Mouse (Mus musculus) intestine, embryonic 16.5 days (tissue): ENCODE results near the gene Lrrc9. TPM values are rescaled to one million over a fixed set of nuclear protein-coding genes. Genes with fewer than 3 reads are reported as not detected.

Experiments
- ATAC-seq: fragments of 200-750 bp; cut with Nextera tagmentation; 2 replicates; pipeline ENCODE4 v1.8.0; 2017; ENCODE audit warnings: moderate TSS enrichment, moderate library complexity
- H3K27ac ChIP-seq: fragments of 300-500 bp; sonication (generic); 2 replicates; pipeline ENCODE4 v1.5.1; 2014; ENCODE audit warnings: mild to moderate bottlenecking, low read length
- H3K27me3 ChIP-seq: fragments of 300-500 bp; sonication (generic); replicated peaks from 2 replicates; pipeline ENCODE4 v1.6.1; 2014; ENCODE audit warnings: low read length, control low read depth, mixed read lengths; ENCODE audit not compliant: control insufficient read depth, insufficient read depth
- H3K36me3 ChIP-seq: fragments of 300-500 bp; sonication (generic); 2 replicates; pipeline ENCODE4 v1.6.1; 2014; ENCODE audit warnings: low read length, control low read depth; ENCODE audit not compliant: control insufficient read depth, insufficient read depth
- H3K4me1 ChIP-seq: fragments of 300-500 bp; sonication (generic); 2 replicates; pipeline ENCODE4 v1.6.1; 2014; ENCODE audit warnings: low read length, control low read depth, mixed read lengths; ENCODE audit not compliant: control insufficient read depth, insufficient read depth
- H3K4me2 ChIP-seq: fragments of 300-500 bp; sonication (generic); 2 replicates; pipeline ENCODE4 v1.6.1; 2014; ENCODE audit warnings: low read depth, low read length, control low read depth
- H3K4me3 ChIP-seq: fragments of 300-500 bp; sonication (generic); 2 replicates; pipeline ENCODE4 v1.5.1; 2014; ENCODE audit warnings: mild to moderate bottlenecking, low read length
- H3K9ac ChIP-seq: fragments of 300-500 bp; sonication (generic); 2 replicates; pipeline ENCODE4 v1.6.1; 2014; ENCODE audit warnings: low read depth, low read length
- H3K9me3 ChIP-seq: fragments of 300-500 bp; sonication (generic); 2 replicates; pipeline ENCODE4 v1.6.1; 2016; ENCODE audit warnings: low read length, control low read depth; ENCODE audit not compliant: control insufficient read depth
- WGBS: fragments of 180-500 bp; shearing (Covaris S2); extraction: QIAGEN DNeasy Blood & Tissue Kit; methylation state at CpG from one replicate; pipeline ENCODE4 v1.1.7; 2014; 5-methylcytosine and 5-hydroxymethylcytosine counted together
- polyA plus RNA-seq: library from polyadenylated mRNA; unstranded; fragments of >200 nt; fragmentation: Nextera tagmentation; extraction: Ambion mirVana; gene quantifications from 2 replicates; pipeline ENCODE4 v1.2.1, GENCODE M21; 2015

Gene Lrrc9
- 0.13 TPM in 2 replicates for polyA plus RNA-seq

- peak; percentile 81 for ATAC-seq
- H3K36me3 ChIP-seq: no peaks in the 10 kb centered on the region
- peak within 1 kb of the TSS; percentile 82 for H3K4me2 ChIP-seq
- no peaks in the 10 kb centered on the region for H3K4me1 ChIP-seq
- no peaks in the 10 kb centered on the region for H3K9me3 ChIP-seq
- peak within 1 kb of the TSS; percentile 64 for H3K9ac ChIP-seq
- H3K27ac ChIP-seq: no peak within 1 kb of the TSS
- no peaks in the 10 kb centered on the region for H3K27me3 ChIP-seq
- WGBS: 1% methylated on average over 31 of the region's 31 CpGs
- peak within 1 kb of the TSS; percentile 46 for H3K4me3 ChIP-seq
Observed at GRCm38 (mm10) chr12:72441839-72442576, at the start of gene Lrrc9. Gene Lrrc9 (plus strand): TSS chr12:72441866.

GRCm38 (mm10) chr12:72393046-72393805 is 48.4 kb upstream of the Lrrc9 start:
- no peak overlapping the region for H3K27ac ChIP-seq
- no peak for ATAC-seq
- no peak overlapping the region for H3K9ac ChIP-seq
- WGBS: 48% methylated on average over 13 of the region's 13 CpGs
- H3K4me1 ChIP-seq: no peaks in the 10 kb centered on the region
- no peak overlapping the region for H3K4me3 ChIP-seq
- H3K27me3 ChIP-seq: no peaks in the 10 kb centered on the region
- H3K36me3 ChIP-seq: no peaks in the 10 kb centered on the region
- no peaks in the 10 kb centered on the region for H3K9me3 ChIP-seq
- H3K4me2 ChIP-seq: no peak overlapping the region

- no peak for ATAC-seq
- Histone ChIP-seq H3K4me3 (no peak overlapping the region), H3K9ac (no peak overlapping the region), H3K4me1 (peaks cover 8% of the 10 kb centered on the region), H3K4me2 (no peak overlapping the region), H3K9me3 (no peaks in the 10 kb centered on the region), H3K27me3 (peaks cover 27% of the 10 kb centered on the region), H3K27ac (no peak overlapping the region), H3K36me3 (no peaks in the 10 kb centered on the region)
- 57% methylated on average over 4 of the region's 5 CpGs for WGBS
Observed at GRCm38 (mm10) chr12:72405031-72405430, 36.6 kb upstream of the Lrrc9 start.

DNA sequence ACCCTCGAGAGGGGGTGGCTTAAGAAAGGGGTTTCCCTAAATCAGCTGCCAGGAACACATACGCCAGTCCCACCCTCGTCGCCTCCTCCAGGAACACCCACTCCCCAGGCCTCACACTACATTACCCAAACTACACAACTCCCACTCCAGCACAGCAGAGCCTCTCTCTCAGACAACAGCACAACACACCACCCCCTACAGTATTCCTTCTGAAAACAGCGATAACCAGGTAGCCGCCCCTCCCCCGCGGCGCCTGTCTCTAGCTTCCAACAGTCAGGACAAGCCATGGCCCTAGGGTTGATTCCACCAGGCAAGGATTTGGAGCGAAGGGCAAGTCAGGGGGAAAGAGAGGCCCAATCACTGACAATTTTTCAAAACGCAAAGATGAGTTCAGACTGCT is 34.5 kb upstream of the Lrrc9 start:
- no peak overlapping the region for H3K27ac ChIP-seq
- ATAC-seq: no peak

GRCm38 (mm10) chr12:72407721-72408110 is 34.0 kb upstream of the Lrrc9 start:
- no peak for ATAC-seq
- peaks cover 27% of the 10 kb centered on the region for H3K27me3 ChIP-seq
- peak overlapping the region; percentile 96 for H3K4me2 ChIP-seq
- H3K9me3 ChIP-seq: no peaks in the 10 kb centered on the region
- no peak overlapping the region for H3K27ac ChIP-seq
- peak overlapping the region; percentile 61 for H3K4me3 ChIP-seq
- H3K9ac ChIP-seq: no peak overlapping the region
- 1% methylated on average over 17 of the region's 17 CpGs for WGBS
- peaks cover 8% of the 10 kb centered on the region for H3K4me1 ChIP-seq
- no peaks in the 10 kb centered on the region for H3K36me3 ChIP-seq

More for the DNA sequence above, 34.5 kb upstream of the Lrrc9 start:
- H3K9me3 ChIP-seq: no peaks in the 10 kb centered on the region
- H3K36me3 ChIP-seq: no peaks in the 10 kb centered on the region
- H3K4me1 ChIP-seq: peaks cover 8% of the 10 kb centered on the region
- WGBS: 11% methylated on average over 11 of the region's 11 CpGs
- no peak overlapping the region for H3K4me2 ChIP-seq
- H3K27me3 ChIP-seq: peaks cover 27% of the 10 kb centered on the region
- H3K4me3 ChIP-seq: peak overlapping the region; percentile 61
- H3K9ac ChIP-seq: no peak overlapping the region

- H3K27ac ChIP-seq: no peak overlapping the region
- no peaks in the 10 kb centered on the region for H3K36me3 ChIP-seq
- H3K9me3 ChIP-seq: no peaks in the 10 kb centered on the region
- peak overlapping the region; percentile 61 for H3K4me3 ChIP-seq
- peak; percentile 81 for ATAC-seq
- WGBS: under 1% methylated on average over 63 of the region's 63 CpGs
- H3K4me2 ChIP-seq: peak overlapping the region; percentile 96
- H3K9ac ChIP-seq: peak overlapping the region; percentile 59
- H3K4me1 ChIP-seq: peaks cover 8% of the 10 kb centered on the region
- H3K27me3 ChIP-seq: peaks cover 27% of the 10 kb centered on the region
Observed at GRCm38 (mm10) chr12:72408111-72408891, 33.4 kb upstream of the Lrrc9 start.

DNA sequence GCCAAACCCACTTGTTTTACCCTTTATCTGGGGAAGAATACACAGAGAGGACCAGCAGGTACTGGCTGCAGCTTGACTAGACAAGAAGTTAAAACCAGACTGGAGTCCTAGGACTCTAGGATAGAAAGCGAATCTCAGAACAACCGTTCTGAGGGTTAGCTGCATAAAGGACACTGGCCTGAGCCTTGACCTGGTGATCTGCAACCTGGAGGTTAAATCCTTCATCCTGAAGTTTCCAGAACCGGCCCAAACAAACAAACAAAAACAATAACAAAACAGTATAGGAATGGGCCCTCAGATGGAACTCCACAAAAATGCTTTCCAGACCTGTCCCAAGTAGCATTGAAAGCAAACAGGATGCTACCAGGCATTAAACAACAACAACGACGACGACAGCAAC is 32.7 kb upstream of the Lrrc9 start, which contains the start of gene Rtn1:
Gene Rtn1 (minus strand): TSS at position 101 of the 400 bp plus-strand sequence.
- WGBS: 32% methylated on average over 6 of the region's 6 CpGs
- no peak for ATAC-seq
- Histone ChIP-seq H3K9me3 (no peaks in the 10 kb centered on the region), H3K4me1 (peaks cover 8% of the 10 kb centered on the region), H3K4me2 (peak within 1 kb of the TSS; percentile 96), H3K9ac (peak within 1 kb of the TSS; percentile 59), H3K27me3 (peaks cover 27% of the 10 kb centered on the region), H3K4me3 (peak within 1 kb of the TSS; percentile 61), H3K27ac (no peak within 1 kb of the TSS), H3K36me3 (no peaks in the 10 kb centered on the region)

GRCm38 (mm10) chr12:72417762-72418161 is 23.9 kb upstream of the Lrrc9 start:
- no peaks in the 10 kb centered on the region for H3K27me3 ChIP-seq
- H3K9ac ChIP-seq: no peak overlapping the region
- H3K36me3 ChIP-seq: no peaks in the 10 kb centered on the region
- H3K9me3 ChIP-seq: no peaks in the 10 kb centered on the region
- H3K4me3 ChIP-seq: no peak overlapping the region
- H3K27ac ChIP-seq: no peak overlapping the region
- ATAC-seq: no peak
- no peak overlapping the region for H3K4me2 ChIP-seq
- no peaks in the 10 kb centered on the region for H3K4me1 ChIP-seq
- 34% methylated on average over 3 of the region's 3 CpGs for WGBS

DNA sequence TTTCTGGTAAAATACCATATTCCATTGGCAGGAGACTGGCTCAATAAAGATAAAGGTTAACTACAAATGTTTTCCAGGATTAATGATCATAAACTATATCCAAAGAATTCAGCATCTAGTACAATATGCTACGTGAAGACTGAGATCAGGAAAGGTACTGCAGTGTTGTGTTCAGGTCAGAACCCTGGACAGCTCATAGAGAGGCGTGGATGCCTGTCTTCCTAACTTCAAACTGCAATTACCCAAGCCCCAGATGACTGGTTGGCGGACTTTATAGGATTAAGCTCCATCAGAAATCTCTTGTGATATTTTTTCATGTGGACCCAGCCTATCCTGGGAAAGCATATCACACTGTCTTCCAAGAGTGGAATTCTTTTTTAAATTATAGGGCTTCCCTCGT is 19.0 kb upstream of the Lrrc9 start:
- H3K4me1 ChIP-seq: no peaks in the 10 kb centered on the region
- no peak overlapping the region for H3K4me2 ChIP-seq
- no peak overlapping the region for H3K9ac ChIP-seq
- no peaks in the 10 kb centered on the region for H3K9me3 ChIP-seq
- no peak for ATAC-seq
- no peak overlapping the region for H3K27ac ChIP-seq
- H3K36me3 ChIP-seq: no peaks in the 10 kb centered on the region
- no peak overlapping the region for H3K4me3 ChIP-seq
- no peaks in the 10 kb centered on the region for H3K27me3 ChIP-seq
- WGBS: 34% methylated on average over 4 of the region's 4 CpGs
